Mouse (Mus musculus): ENCODE data around the gene Hipk2.

Hipk2 gene

GRCm38 (mm10) chr6:38792966-38793365, 83.0 kb downstream of the Hipk2 start:
- DNase-seq (ENCODE audit: low spot score), result no peak

- no peak for DNase-seq (ENCODE audit: low spot score)
These were observed 86.6 kb downstream of the Hipk2 start for GRCm38 (mm10) chr6:38789221-38789810.

- no peak for DNase-seq (ENCODE audit: low spot score)
These were observed 88.0 kb downstream of the Hipk2 start for GRCm38 (mm10) chr6:38787811-38788509.

DNA sequence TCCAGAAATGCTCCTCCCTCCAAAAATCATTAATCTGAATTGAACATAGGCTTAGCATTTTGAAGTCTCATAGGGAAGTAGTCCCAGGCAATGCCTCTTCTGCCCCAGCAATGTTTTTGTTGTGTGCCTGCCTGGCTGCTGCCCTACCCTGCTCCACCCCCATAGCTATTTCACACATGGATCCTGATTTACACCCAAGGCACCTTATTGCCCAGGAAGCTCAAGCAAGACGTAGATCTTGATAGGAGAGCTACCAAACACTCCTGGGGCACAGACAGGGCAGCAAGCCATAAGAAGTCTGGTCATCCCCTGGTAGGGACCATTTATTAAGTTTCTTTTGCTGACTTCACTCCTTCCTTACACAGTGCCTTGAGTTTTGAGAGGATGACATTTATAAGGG, 88.8 kb downstream of the Hipk2 start:
- no peak for DNase-seq (ENCODE audit: low spot score)

DNA sequence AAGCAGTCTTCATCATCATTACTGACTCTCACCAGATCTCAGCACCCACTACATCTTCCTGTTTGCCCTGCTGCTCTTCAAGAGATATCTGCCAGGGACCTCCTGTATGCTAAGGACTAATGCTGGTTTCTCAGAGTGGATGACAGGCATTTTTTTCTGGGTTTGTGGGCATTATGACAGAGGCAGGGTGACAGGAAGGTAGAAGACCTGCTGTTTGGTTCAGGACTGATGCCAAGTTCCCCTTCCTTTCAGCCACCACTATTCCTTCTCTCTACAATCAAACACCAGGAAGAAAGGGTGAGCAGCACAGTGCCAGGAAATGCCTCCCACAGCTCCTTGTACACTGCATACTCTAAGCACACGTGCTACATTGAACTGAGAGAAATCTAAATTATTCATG, 90.2 kb downstream of the Hipk2 start:
- no peak for DNase-seq (ENCODE audit: low spot score)

DNA sequence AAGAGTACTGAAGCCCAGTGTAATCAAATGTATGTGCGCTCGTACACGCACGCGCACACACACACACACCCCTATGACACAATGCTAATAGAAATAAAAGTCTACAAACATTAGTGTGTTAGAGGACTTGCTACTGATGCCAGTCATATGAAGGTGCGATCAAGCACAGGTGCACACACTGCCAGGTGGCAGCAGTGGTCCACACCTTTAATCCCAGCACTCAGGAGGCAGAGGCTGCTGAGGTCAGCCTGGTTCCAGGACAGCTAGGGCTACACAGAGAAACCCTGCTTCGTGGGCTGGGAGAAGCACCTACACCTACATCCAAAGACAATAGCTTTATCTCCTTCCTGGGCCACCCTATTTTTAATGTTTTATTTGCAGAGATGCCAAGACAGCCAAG, 96.6 kb downstream of the Hipk2 start:
- DNase-seq (ENCODE audit: low spot score), result no peak

GRCm38 (mm10) chr6:38778887-38779286, 97.1 kb downstream of the Hipk2 start:
- no peak for DNase-seq (ENCODE audit: low spot score)

- no peak for DNase-seq (ENCODE audit: low spot score)
These were observed 99.9 kb downstream of the Hipk2 start for GRCm38 (mm10) chr6:38776000-38776584.

DNA sequence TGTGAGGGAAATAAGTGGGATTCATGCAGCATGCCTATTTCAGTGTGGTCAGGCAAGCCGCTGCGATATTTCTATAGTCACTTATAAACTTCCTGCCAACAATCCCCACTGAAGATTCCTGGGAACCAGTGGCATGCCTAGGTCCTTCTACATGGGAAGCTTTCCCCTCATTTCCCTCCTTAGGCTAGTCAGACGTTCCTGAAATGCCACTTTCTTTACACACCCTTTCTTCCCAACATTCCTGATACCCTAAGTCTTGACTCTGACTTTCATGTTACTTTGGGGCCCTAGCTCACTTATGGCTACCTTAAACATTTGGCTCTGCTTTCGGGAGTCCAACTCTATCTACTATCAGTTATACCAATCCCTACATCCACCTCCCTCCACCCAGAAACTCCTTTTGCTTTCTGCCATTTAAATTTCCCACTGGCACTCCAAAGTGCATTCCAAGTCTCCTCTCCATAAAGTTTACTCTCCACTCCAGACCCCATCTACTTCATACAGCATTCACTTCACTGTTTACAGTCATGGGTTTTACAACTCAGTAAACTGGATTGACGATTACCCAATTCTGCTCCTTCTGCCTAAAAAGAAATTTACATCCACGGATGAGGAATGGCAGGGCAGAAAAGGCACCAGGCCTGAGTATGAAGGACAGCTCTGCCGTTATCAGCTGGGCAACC, 103.0 kb downstream of the Hipk2 start:
- no peak for DNase-seq (ENCODE audit: low spot score)

DNA sequence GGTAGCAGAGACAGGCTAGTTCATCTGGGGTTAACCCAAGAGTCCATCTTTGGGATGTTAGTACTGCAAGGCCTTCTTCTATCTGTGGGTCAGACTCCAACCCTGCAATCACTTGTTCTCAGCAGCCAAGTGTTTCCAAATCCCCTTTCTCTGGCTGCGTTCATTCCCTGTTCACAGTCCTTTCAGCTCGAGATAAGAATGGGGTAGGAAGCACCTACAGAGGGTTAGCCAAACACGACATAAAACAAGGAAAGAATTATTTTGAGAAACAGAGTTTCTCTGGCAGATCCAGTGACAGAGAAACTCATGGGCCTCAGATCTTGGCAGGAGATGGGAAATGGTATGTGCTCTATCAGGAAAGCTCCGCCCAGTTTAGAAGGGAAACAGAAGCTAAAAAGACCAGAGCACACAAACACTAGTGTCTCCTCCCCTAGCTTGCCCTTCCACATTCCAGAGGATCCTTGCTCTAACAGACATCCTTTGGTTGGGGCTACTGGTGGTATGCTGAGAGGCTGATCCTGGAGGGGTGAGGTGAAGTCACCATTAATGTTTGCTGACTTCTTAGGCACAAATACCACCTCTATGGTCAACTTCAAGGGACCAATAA, 104.8 kb downstream of the Hipk2 start:
- DNase-seq (ENCODE audit: low spot score), result no peak

DNA sequence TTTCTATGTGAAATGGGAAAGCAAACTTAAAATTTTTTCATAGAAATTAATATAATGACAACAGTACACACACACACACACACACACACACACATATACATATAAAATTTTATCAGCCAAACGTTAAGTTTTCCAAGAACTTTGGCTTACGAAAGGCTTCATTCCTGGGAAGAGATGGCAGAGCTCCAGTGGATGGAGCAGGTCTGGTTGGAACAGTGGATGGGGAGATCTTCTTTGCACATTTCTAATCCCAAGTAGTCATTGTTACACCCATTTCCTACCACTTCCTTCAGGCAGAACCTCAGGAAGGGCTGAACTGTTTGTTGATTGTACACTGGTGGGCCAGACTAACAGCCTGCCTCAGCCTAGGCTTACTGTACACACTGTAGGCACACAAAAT, 106.3 kb downstream of the Hipk2 start:
- DNase-seq (ENCODE audit: low spot score), result no peak

DNA sequence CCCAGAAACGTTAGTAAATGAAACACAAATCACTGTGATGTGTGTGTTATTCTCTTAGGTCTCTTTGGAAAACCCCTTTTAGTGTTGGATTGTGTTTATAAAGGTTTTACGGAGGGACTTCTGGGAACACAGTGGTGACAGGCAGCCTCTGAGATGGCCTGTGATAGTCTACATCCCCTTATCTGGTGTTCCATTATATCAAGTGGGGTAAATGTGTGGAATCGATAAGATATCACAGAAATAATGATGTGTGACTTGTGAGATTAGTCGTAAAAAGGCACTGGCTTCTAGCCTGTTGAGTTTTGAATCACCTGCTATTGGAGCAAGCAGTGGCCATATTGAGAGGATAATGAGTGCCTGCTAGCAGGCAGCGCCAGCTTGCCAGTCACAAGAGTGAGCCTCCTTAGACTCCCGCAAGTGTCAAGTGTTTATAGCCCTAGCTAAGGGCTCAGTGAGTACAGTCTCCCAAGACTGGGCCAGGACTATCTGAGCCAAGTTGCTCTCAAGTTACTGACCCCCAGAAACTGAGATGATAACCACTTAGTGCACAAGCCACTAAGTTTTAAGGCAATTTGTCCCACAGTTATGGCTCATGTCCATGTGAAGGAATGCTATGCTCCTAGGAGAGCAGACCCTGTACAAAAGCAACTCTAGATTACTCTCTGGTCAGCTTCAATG, 113.2 kb downstream of the Hipk2 start:
- no peak for DNase-seq (ENCODE audit: low spot score)

- DNase-seq (ENCODE audit: low spot score), result no peak
These were observed 114.0 kb downstream of the Hipk2 start for GRCm38 (mm10) chr6:38762006-38762405.

GRCm38 (mm10) chr6:38760911-38761706, 114.9 kb downstream of the Hipk2 start:
- DNase-seq (ENCODE audit: low spot score), result no peak

GRCm38 (mm10) chr6:38759922-38760620, 115.9 kb downstream of the Hipk2 start:
- no peak for DNase-seq (ENCODE audit: low spot score)

DNA sequence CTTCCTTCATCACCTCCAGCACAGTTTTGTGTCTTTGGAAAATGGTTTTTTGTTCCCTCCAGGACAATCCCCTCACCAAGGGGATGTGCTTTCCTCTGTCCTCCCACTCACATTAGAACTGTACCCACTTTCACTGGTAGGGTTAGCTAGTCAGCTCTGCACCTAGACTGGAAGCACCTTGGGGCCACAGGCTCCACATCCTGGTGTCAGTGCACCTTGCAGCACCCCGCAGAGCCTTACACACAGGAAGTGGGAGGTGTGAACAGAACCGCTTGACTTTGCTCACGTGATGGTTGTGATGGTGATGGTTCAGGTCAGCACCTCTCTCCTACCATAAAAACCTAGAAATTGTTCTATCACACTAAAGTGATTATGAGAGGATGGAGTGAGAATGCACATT, 116.8 kb downstream of the Hipk2 start:
- no peak for DNase-seq (ENCODE audit: low spot score)

DNA sequence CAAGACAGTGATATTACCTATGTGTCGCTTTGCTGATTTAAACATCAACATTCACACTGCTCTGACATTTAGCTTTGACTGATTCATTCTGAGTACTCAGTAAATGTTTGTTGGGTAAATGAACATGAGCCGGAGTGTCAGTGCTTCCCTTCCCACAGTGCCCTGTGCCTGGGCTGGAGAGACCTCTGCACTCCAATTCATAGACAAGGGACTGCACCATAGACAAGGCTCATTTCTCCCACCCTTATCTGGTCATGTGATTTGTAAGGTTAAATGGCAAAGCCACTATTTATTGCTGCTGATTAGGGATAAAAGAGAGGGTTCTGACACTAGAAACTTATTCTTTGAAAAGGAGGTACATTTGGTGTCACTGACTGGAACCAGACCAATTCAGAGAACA, 118.4 kb downstream of the Hipk2 start:
- no peak for DNase-seq (ENCODE audit: low spot score)

- no peak for DNase-seq (ENCODE audit: low spot score)
These were observed 119.0 kb downstream of the Hipk2 start for GRCm38 (mm10) chr6:38756968-38757367.

DNA sequence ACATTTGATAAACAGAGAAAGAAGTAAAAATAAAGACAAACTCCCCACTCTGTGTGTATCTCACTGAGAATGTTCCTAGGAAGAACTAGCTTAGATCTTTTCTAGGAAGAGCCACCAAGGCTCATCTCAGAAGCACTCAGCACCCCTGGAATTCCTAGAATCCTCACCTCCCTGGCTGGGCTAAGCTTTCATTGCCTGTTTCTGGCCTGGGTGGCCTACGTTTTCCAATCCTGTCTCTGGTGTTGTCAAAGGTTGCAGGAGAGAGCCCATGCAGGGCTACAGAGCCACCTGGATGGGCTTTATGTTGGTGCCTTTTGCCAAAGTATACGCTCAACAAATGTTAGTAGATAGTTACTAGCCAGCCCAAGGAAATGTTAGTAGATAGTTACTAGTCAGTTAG, 120.0 kb downstream of the Hipk2 start:
- no peak for DNase-seq (ENCODE audit: low spot score)

- DNase-seq (ENCODE audit: low spot score), result no peak
These were observed 120.8 kb downstream of the Hipk2 start for GRCm38 (mm10) chr6:38755188-38755587.

- peak; percentile 68 for DNase-seq (ENCODE audit: low spot score)
These were observed 122.2 kb downstream of the Hipk2 start for GRCm38 (mm10) chr6:38753729-38754128.

All from ovary, adult 18-20 months (tissue).